Mouse (Mus musculus) heart, postnatal 0 days (tissue): ENCODE results near the gene Actl6b. TPM values are rescaled to one million over a fixed set of nuclear protein-coding genes. Genes with fewer than 3 reads are reported as not detected.

ENCODE experiments used
- ATAC-seq: fragments of 200-750 bp; cut with Nextera tagmentation; 2 replicates; pipeline ENCODE4 v1.8.0; 2017; ENCODE audit warnings: low read depth, moderate number of reproducible peaks, moderate library complexity; ENCODE audit not compliant: insufficient read depth
- DNase-seq: peaks from one replicate; pipeline ENCODE4 v3.0.0-alpha.2; 2016; ENCODE audit warnings: low spot score
- H3K27ac ChIP-seq: fragments of 300-500 bp; sonication (generic); 2 replicates; pipeline ENCODE4 v1.5.1; 2014; ENCODE audit warnings: low read depth, mild to moderate bottlenecking
- H3K27me3 ChIP-seq: fragments of 300-500 bp; sonication (generic); 2 replicates; pipeline ENCODE4 v1.6.1; 2014; ENCODE audit warnings: low read length, mixed read lengths; ENCODE audit not compliant: control insufficient read depth, insufficient read depth
- H3K36me3 ChIP-seq: fragments of 300-500 bp; sonication (generic); replicated peaks from 2 replicates; pipeline ENCODE4 v1.6.1; 2014; ENCODE audit warnings: low read length, mixed read lengths; ENCODE audit not compliant: control insufficient read depth, insufficient read depth
- H3K4me1 ChIP-seq: fragments of 300-500 bp; sonication (generic); 2 replicates; pipeline ENCODE4 v1.6.1; 2014; ENCODE audit warnings: antibody characterized with exemption; ENCODE audit not compliant: control insufficient read depth, insufficient read depth
- H3K4me2 ChIP-seq: fragments of 300-500 bp; sonication (generic); 2 replicates; pipeline ENCODE4 v1.6.1; 2014; ENCODE audit warnings: low read depth, mild to moderate bottlenecking, low read length, moderate library complexity
- H3K4me3 ChIP-seq: fragments of 300-500 bp; sonication (generic); 2 replicates; pipeline ENCODE4 v1.5.1; 2014; ENCODE audit warnings: low read depth, low read length
- H3K9ac ChIP-seq: fragments of 300-500 bp; sonication (generic); replicated peaks from 2 replicates; pipeline ENCODE4 v1.6.1; 2014; ENCODE audit warnings: low read depth, low read length, mixed read lengths
- H3K9me3 ChIP-seq: fragments of 300-500 bp; sonication (generic); replicated peaks from 2 replicates; pipeline ENCODE4 v1.6.1; 2016; ENCODE audit warnings: low read length; ENCODE audit not compliant: control insufficient read depth
- CTCF ChIP-seq: IDR thresholded peaks from 2 replicates; pipeline ENCODE4 v1.5.1; 2016; ENCODE audit warnings: antibody characterized with exemption, control low read depth, low read depth
- EP300 ChIP-seq: IDR thresholded peaks from 2 replicates; pipeline ENCODE4 v1.6.1; 2016; ENCODE audit warnings: antibody characterized with exemption, low read depth
- WGBS: fragments of 180-500 bp; shearing (Covaris S2); extraction: QIAGEN DNeasy Blood & Tissue Kit; methylation state at CpG from one replicate; pipeline ENCODE4 v1.1.7; 2014; 5-methylcytosine and 5-hydroxymethylcytosine counted together
- polyA plus RNA-seq: library from polyadenylated mRNA; unstranded; fragments of >200 nt; fragmentation: Nextera tagmentation; extraction: Ambion mirVana; gene quantifications from 2 replicates; pipeline ENCODE4 v1.2.1, GENCODE M21; 2015
- total RNA-seq: library from RNA; depleted of rRNA; stranded (reverse); fragments of >200 nt; gene quantifications from 2 replicates; pipeline ENCODE4 v1.2.3, GENCODE M21; 2014; ENCODE audit warnings: low replicate concordance

Gene Actl6b
- total and polyA plus RNA-seq, 2 experiments from 2014 or later = not detected

DNA sequence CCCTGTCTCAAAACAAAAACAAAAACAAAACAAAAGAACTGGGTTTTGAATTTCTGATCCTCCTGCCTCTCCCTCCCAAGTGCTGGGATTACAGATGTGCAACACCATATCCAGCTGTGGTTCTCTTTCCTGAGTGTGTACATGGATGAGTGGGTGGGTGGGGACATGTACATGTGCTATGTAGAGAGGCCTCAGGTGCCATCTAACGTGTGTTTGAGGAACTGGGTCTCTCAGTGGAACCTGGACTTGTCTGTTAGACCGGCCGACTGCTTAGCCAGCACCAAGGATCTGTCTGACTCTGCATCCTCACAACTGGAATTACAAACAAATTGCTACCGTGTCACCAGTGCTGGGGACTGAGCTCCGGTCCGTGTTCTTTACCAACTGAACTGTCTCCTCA lies 44.3 kb downstream of the Actl6b start:
- Histone ChIP-seq H3K4me1 (peaks cover 6% of the 10 kb centered on the region; the same call in 1 of the 2 replicates), H3K9ac (no peak overlapping the region), H3K4me3 (no peak overlapping the region), H3K27ac (no peak overlapping the region), H3K4me2 (no peak overlapping the region), H3K36me3 (peaks cover 8% of the 10 kb centered on the region), H3K27me3 (no peaks in the 10 kb centered on the region), H3K9me3 (no peaks in the 10 kb centered on the region)
- ATAC-seq (no peak), DNase-seq (no peak)
- WGBS = 93% methylated on average over 6 of the region's 6 CpGs
- TF ChIP-seq EP300 = no peak
- no peak for TF ChIP-seq CTCF

DNA sequence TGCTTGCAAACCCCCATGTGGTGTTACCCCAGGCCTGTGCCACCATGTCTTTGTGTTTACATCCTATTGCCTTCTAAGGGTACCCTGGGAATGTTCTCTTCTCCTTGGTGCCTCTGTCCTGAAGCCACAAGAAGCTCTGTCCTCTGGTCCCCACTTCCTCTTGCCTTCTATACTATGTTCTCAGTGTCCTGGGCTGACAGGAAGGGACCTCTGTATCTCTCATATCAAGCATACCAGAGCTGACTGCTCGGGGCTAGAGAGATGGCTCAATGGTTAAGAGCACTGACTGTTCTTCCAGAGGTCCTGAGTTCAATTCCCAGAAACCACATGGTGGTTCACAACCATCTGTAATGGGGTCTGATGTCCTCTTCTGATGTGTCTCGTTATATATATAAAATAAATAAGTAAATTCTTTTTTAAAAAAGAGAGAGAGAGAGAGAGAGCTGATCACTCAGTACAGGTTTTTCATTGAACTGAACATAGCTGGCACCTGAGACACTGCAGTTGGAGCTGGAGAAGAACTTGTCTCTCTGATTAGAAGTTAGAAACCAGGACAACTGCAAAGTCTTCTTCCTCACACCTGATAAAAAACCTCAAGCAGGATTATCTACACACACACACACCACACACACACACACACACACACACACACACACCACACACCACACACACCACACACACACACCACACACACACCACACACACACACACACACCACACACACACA lies 44.9 kb downstream of the Actl6b start:
- no peak overlapping the region for H3K4me2 ChIP-seq
- H3K9me3 ChIP-seq = no peaks in the 10 kb centered on the region
- no peak overlapping the region for H3K27ac ChIP-seq
- H3K4me1 ChIP-seq = peaks cover 13% of the 10 kb centered on the region; the same call in 1 of the 2 replicates
- DNase-seq = no peak
- H3K4me3 ChIP-seq = no peak overlapping the region
- H3K27me3 ChIP-seq = no peaks in the 10 kb centered on the region
- H3K9ac ChIP-seq = no peak overlapping the region
- H3K36me3 ChIP-seq = peaks cover 8% of the 10 kb centered on the region
- no peak for ATAC-seq
- TF ChIP-seq EP300 = no peak
- 54% methylated on average over 2 of the region's 2 CpGs for WGBS

DNA sequence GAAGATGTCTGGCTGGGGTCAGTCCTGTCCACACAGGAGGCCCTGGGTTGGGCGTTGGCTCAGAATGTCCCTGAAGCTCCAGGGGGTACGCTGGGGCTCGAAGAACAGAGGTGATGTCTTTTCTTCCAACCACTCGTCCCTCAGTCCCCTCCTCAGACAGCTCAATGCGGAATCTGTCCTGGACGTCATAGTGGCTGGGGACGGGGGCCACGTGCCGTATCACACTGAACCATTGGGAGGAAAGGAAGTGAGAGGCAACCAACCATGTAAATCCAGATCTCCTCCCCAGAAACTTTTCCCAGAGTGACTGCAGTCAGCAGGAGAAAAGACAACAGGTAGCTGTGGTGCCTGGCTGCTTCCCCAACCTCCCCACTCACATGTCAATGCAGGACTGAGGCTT lies 46.3 kb downstream of the Actl6b start:
- no peaks in the 10 kb centered on the region for H3K9me3 ChIP-seq
- DNase-seq = no peak
- peak overlapping the region; percentile 92 for H3K4me2 ChIP-seq
- H3K36me3 ChIP-seq = peaks cover 8% of the 10 kb centered on the region
- peak overlapping the region; percentile 74; the same call in 1 of the 2 replicates for H3K9ac ChIP-seq
- TF ChIP-seq EP300 = no peak
- no peak for TF ChIP-seq CTCF
- peak overlapping the region; percentile 68 for H3K4me3 ChIP-seq
- WGBS = 51% methylated on average over 9 of the region's 9 CpGs
- no peak for ATAC-seq
- peaks cover 13% of the 10 kb centered on the region; the same call in 1 of the 2 replicates for H3K4me1 ChIP-seq
- H3K27ac ChIP-seq = no peak overlapping the region
- no peaks in the 10 kb centered on the region for H3K27me3 ChIP-seq

DNA sequence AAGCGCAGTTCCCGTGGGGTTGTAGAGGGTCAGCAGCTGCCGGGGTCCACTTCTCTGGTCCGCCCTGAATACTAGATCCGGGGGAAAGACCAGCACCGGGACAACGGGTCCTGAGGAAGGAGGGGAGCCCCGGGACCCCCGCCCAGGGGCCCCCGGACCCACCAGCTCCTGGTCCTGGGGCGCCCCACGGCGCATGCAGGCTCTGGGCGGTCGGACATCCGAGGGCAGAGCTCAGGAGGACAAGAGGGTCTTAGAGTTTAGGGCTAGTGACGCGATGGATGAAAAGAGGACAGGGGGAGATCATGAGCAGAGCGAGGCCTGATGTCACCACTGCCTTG lies 46.9 kb downstream of the Actl6b start:
- Histone ChIP-seq H3K4me3 (peak overlapping the region; percentile 68), H3K9me3 (no peaks in the 10 kb centered on the region), H3K4me2 (peak overlapping the region; percentile 92), H3K4me1 (peaks cover 13% of the 10 kb centered on the region; the same call in 1 of the 2 replicates), H3K27ac (peak overlapping the region; percentile 50; the same call in 1 of the 2 replicates), H3K9ac (peak overlapping the region; percentile 74), H3K36me3 (peaks cover 14% of the 10 kb centered on the region), H3K27me3 (no peaks in the 10 kb centered on the region)
- ATAC-seq (peak; percentile 24), DNase-seq (no peak)
- TF ChIP-seq CTCF (no peak), EP300 (no peak)
- 3% methylated on average over 19 of the region's 19 CpGs for WGBS

DNA sequence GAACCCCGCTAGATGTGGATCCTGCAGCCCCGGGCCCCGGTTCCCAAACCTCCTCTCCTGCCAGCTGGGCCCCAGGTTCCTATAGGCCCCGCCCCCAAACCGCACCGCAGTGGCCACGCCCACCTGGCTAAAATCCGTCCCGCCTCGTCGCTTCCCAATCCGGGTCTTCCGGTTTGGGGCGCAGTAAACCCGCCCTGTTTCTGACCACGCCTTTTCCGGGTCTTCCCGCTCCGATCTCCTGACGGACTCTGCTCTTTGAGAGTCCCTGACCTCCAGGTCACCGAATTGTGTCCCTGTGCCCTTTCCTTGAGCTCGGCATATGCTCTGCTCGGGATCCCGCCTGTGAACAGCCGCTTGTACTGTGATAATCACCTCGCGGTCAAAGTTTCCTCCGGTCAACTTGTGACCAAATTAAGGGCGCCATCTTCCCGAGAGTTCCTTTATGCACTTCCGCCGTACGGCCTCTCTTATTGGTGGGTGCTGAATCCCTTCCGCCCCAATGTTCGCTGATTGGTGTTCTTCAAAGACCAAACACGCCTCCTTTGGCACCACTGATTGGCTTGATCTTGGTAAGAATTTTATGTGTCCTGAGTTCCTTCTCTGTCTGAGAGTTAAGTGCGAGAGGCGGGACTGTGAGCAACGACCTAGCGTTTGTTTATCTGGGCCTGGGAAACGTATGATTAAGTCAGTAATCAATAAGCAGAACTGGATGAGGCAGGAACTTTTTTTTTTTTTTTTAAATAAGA lies 47.5 kb downstream of the Actl6b start, which contains the start of gene Mospd3:
Gene Mospd3 (minus strand): TSS at position 440 of the 746 bp plus-strand sequence.
- Histone ChIP-seq H3K27ac (peak within 1 kb of the TSS; percentile 90), H3K4me1 (peaks cover 13% of the 10 kb centered on the region; the same call in 1 of the 2 replicates), H3K4me3 (peak within 1 kb of the TSS; percentile 68), H3K27me3 (no peaks in the 10 kb centered on the region), H3K9ac (peak within 1 kb of the TSS; percentile 74), H3K4me2 (peak within 1 kb of the TSS; percentile 92), H3K9me3 (no peaks in the 10 kb centered on the region), H3K36me3 (peaks cover 19% of the 10 kb centered on the region)
- ATAC-seq = peak; percentile 95
- DNase-seq = peak; percentile 99
- TF ChIP-seq EP300 (no peak; the same call in 1 of the 2 replicates), CTCF (no peak)
- WGBS = under 1% methylated on average over 41 of the region's 41 CpGs
